20 mouse cellular contexts compared by ENCODE assay signal in genomic region chr17:87825454-87826008, GRCm38 (mm10). TPM values are rescaled to one million over a fixed set of nuclear protein-coding genes. Genes with fewer than 3 reads are reported as not detected.
A peak's percentile ranks its signal among the peaks of the same experiment; 100 is the strongest.
DNase-seq lines count a peak whose midpoint lies in the region; ATAC-seq lines count a peak whose summit lies in the region.
"Had no signal": no experiment of that assay in that cellular context is flagged by ENCODE, and none has a peak within 500 bp of the region (broad histone marks: within the 10 kb centered on the region; RNA-seq: fewer than 3 reads in every experiment).

No protein-coding gene starts in this region.

- ATAC-seq in lung, embryonic 15.5 days (ENCODE audit: borderline replicate concordance, extremely low read depth, low FRiP score, low TSS enrichment): peak; percentile 39; the same call in 1 of the 2 replicates

- peaks cover 20% of the 10 kb centered on the region for H3K4me1 ChIP-seq in heart, embryonic 10.5 days
- H3K4me1 ChIP-seq in lung, embryonic 15.5 days: no peaks in the 10 kb centered on the region
- peaks cover 15% of the 10 kb centered on the region for H3K4me1 ChIP-seq in limb, embryonic 10.5 days

- peak; percentile 72 for DNase-seq in heart, embryonic 10.5 days (ENCODE audit: low spot score)
- no peak for DNase-seq in heart, postnatal 4 days
- no peak for DNase-seq in lung, postnatal 25 days (ENCODE audit: low spot score)
- DNase-seq in R1 (ENCODE audit: low read depth, low spot score) (peak; percentile 90), MN1 (ENCODE audit: low spot score) (no peak)
- DNase-seq in limb, embryonic 10.5 days (ENCODE audit: low spot score): peak; percentile 28
- DNase-seq in left cerebral cortex, postnatal 25 days (ENCODE audit: low spot score in 2 of 2): no peak
- DNase-seq: B cell, adult 2 months; gastrocnemius, postnatal 25 days; kidney, adult 18-20 months; lung, postnatal 14 days; right cerebral cortex, postnatal 4 days had no signal

- 27% methylated on average over 5 of the region's 5 CpGs for WGBS in heart, embryonic 10.5 days
- 22% methylated on average over 5 of the region's 5 CpGs for WGBS in lung, embryonic 15.5 days
- WGBS in limb, embryonic 10.5 days: 41% methylated on average over 4 of the region's 5 CpGs

- intact Hi-C loops in left cerebral cortex, postnatal 25 days (cut with DNase I): no loop called here

- H3K9me3 ChIP-seq in heart, embryonic 10.5 days: no peaks in the 10 kb centered on the region
- H3K9me3 ChIP-seq in lung, embryonic 15.5 days: no peaks in the 10 kb centered on the region
- H3K9me3 ChIP-seq in limb, embryonic 10.5 days (replicated peaks): no peaks in the 10 kb centered on the region
- H3K9me3 ChIP-seq: embryonic facial prominence, embryonic 10.5 days; heart, embryonic 15.5 days; limb, embryonic 12.5 days had no signal

- H3K4me3 ChIP-seq in heart, embryonic 10.5 days: no peak overlapping the region
- H3K4me3 ChIP-seq in lung, embryonic 15.5 days: no peak overlapping the region
- no peak overlapping the region for H3K4me3 ChIP-seq in limb, embryonic 10.5 days
- H3K4me3 ChIP-seq: erythroblast, embryonic 14.5 days; heart, embryonic 15.5 days; limb, embryonic 12.5 days had no signal

- H3K27ac ChIP-seq in heart, embryonic 10.5 days: no peak overlapping the region
- H3K27ac ChIP-seq in lung, embryonic 15.5 days: no peak overlapping the region
- no peak overlapping the region for H3K27ac ChIP-seq in limb, embryonic 10.5 days
- H3K27ac ChIP-seq: embryonic facial prominence, embryonic 10.5 days; heart, embryonic 15.5 days; limb, embryonic 12.5 days; liver, embryonic 14.5 days had no signal

- no peak overlapping the region for H3K9ac ChIP-seq in lung, embryonic 15.5 days
- H3K9ac ChIP-seq: heart, embryonic 15.5 days; limb, embryonic 12.5 days; liver, embryonic 14.5 days had no signal

- no peaks in the 10 kb centered on the region for H3K36me3 ChIP-seq in heart, embryonic 10.5 days
- no peaks in the 10 kb centered on the region for H3K36me3 ChIP-seq in lung, embryonic 15.5 days
- H3K36me3 ChIP-seq in limb, embryonic 10.5 days: no peaks in the 10 kb centered on the region
- H3K36me3 ChIP-seq: embryonic facial prominence, embryonic 10.5 days; heart, embryonic 15.5 days; limb, embryonic 12.5 days had no signal

- no peak overlapping the region for H3K4me2 ChIP-seq in lung, embryonic 15.5 days
- H3K4me2 ChIP-seq: midbrain, embryonic 11.5 days had no signal

- H3K27me3 ChIP-seq in heart, embryonic 10.5 days (ENCODE audit: insufficient read depth, poor library complexity, severe bottlenecking): peaks cover 35% of the 10 kb centered on the region
- peaks cover 8% of the 10 kb centered on the region for H3K27me3 ChIP-seq in lung, embryonic 15.5 days
- H3K27me3 ChIP-seq in limb, embryonic 10.5 days (ENCODE audit: low read depth, poor library complexity, severe bottlenecking): peaks cover 34% of the 10 kb centered on the region

RNA-seq across cellular contexts. Expression of gene Kcnk12, which starts 27.7 kb away (rescaled TPM):
- polyA plus RNA-seq in heart, embryonic 10.5 days (2016; fragmentation: Nextera tagmentation; extraction: Ambion mirVana): 0.06 TPM in 1 of 2 replicates, not detected in the other
- total RNA-seq in heart, postnatal 4 days (2021): under 1 TPM in 1 of 2 experiments, not detected in 1; 0.14 TPM
- 0.07 TPM in 1 of 2 replicates, not detected in the other for polyA plus RNA-seq in lung, embryonic 15.5 days (2015; fragmentation: Nextera tagmentation; extraction: Ambion mirVana)
- polyA plus RNA-seq in limb, embryonic 10.5 days (2016; fragmentation: Nextera tagmentation; extraction: Ambion mirVana): not detected in 2 replicates
- total RNA-seq in left cerebral cortex, postnatal 25 days (2021): 10 to 100 TPM; 29.0 to 31.2 TPM
- total RNA-seq: gastrocnemius, postnatal 25 days; MEL had no signal
- polyA plus RNA-seq: heart, embryonic 15.5 days had no signal

Comparison
In these comparisons a context has a peak if more than half of its experiments do, and no peak if none do; other contexts are left out.
1. DNase-seq: peak in heart, embryonic 10.5 days (single experiment), R1 (single experiment) and limb, embryonic 10.5 days (single experiment); none in heart, postnatal 4 days (single experiment), lung, postnatal 25 days (single experiment), MN1 (single experiment) and left cerebral cortex, postnatal 25 days (0 of 2).